Mouse (Mus musculus): ENCODE measurements at regions not wholly inside any gene's neighbourhood (a gene's known extent, or its start where the extent isn't known, plus 50 kb on each side); places are given as distances from the start of the nearest gene placed in this dataset.

GRCm38 (mm10) chr3:117107378-117107777 is 138.6 kb upstream of the Palmd start:
- TF ChIP-seq CTCF (IDR thresholded peaks at IDR 0.05; ENCODE audit: low read depth) (no peak), EP300 (IDR thresholded peaks at IDR 0.05; ENCODE audit: low read depth) (no peak)
